Mouse (Mus musculus) granulocyte monocyte progenitor cell, adult 5-6 weeks (primary cell): Measurements from ENCODE around the gene Phc2. TPM values are rescaled to one million over a fixed set of nuclear protein-coding genes. Genes with fewer than 3 reads are reported as not detected.

Source experiments
- ATAC-seq: replicated peaks from 2 replicates; pipeline ENCODE4 v1.8.0; 2016; ENCODE audit warnings: mild to moderate bottlenecking, moderate TSS enrichment, inconsistent platforms; ENCODE audit not compliant: poor library complexity, severe bottlenecking
- total RNA-seq, 2 experiments: library from RNA; stranded (forward) in 1 of 2; stranded (reverse) in 1 of 2; fragments of 200-712, 200-1000 nt in 1 of 2; fragments of >200 nt in 1 of 2; fragmentation: Nextera tagmentation in 1 of 2; gene quantifications; 2 replicates each; pipeline ENCODE4 v1.2.3; 2014 to 2017

Gene Phc2
- total RNA-seq, 2 experiments from 2014 or later: 17.5 to 33.7 TPM

- 0 out of 2 replicates have a peak, but pooled peaks have one; percentile 9 for ATAC-seq
Measured at GRCm38 (mm10) chr4:128688513-128688913, 34.0 kb downstream of the Phc2 start.

- ATAC-seq: no peak
Measured at GRCm38 (mm10) chr4:128688976-128689375, 34.5 kb downstream of the Phc2 start.

- ATAC-seq: peak; percentile 50
Measured at GRCm38 (mm10) chr4:128689739-128690304, 35.3 kb downstream of the Phc2 start.

- peak; percentile 56 for ATAC-seq
Measured at GRCm38 (mm10) chr4:128691195-128691594, 36.7 kb downstream of the Phc2 start.

GRCm38 (mm10) chr4:128692149-128692925 is 37.8 kb downstream of the Phc2 start:
- no peak for ATAC-seq

- ATAC-seq: no peak
Measured at GRCm38 (mm10) chr4:128693207-128693606, 38.7 kb downstream of the Phc2 start.

- ATAC-seq: no peak
Measured at GRCm38 (mm10) chr4:128694315-128694714, 39.8 kb downstream of the Phc2 start.

GRCm38 (mm10) chr4:128695149-128695548 is 40.6 kb downstream of the Phc2 start:
- no peak for ATAC-seq

- peak; percentile 40 for ATAC-seq
Measured at GRCm38 (mm10) chr4:128698011-128698861, 43.7 kb downstream of the Phc2 start.

GRCm38 (mm10) chr4:128699916-128700315 is 45.4 kb downstream of the Phc2 start:
- peak; percentile 61 for ATAC-seq

GRCm38 (mm10) chr4:128700543-128700942 is 46.0 kb downstream of the Phc2 start:
- ATAC-seq: no peak

GRCm38 (mm10) chr4:128705138-128705720 is 50.7 kb downstream of the Phc2 start:
- no peak for ATAC-seq

- peak; percentile 57 for ATAC-seq
Measured at GRCm38 (mm10) chr4:128706626-128707025, 52.1 kb downstream of the Phc2 start.

GRCm38 (mm10) chr4:128707384-128707783 is 52.9 kb downstream of the Phc2 start:
- peak; percentile 38 for ATAC-seq

GRCm38 (mm10) chr4:128709061-128709780 is 54.7 kb downstream of the Phc2 start:
- ATAC-seq: no peak

- ATAC-seq: no peak
Measured at GRCm38 (mm10) chr4:128709781-128710166, 55.3 kb downstream of the Phc2 start.

- ATAC-seq: no peak
Measured at GRCm38 (mm10) chr4:128710286-128710685, 55.8 kb downstream of the Phc2 start.

- ATAC-seq: no peak
Measured at GRCm38 (mm10) chr4:128710800-128711199, 56.3 kb downstream of the Phc2 start.

- ATAC-seq: peak; percentile 78
Measured at GRCm38 (mm10) chr4:128711455-128712135, 57.1 kb downstream of the Phc2 start.
